Comparison of ENCODE assay signal across 10 mouse cellular contexts in genomic region chr8:122651326-122651921, GRCm38 (mm10). TPM values are rescaled to one million over a fixed set of nuclear protein-coding genes. Genes with fewer than 3 reads are reported as not detected.
DNase-seq lines count a peak whose midpoint lies in the region; ATAC-seq and TF ChIP-seq lines count a peak whose summit lies in the region.
"Had no signal": no experiment of that assay in that cellular context is flagged by ENCODE, and none has a peak within 500 bp of the region (broad histone marks: within the 10 kb centered on the region; RNA-seq: fewer than 3 reads in every experiment).

No protein-coding gene starts in this region.

- TF ChIP-seq POLR2A in brain, embryonic 14.5 days (IDR thresholded peaks at IDR 0.05; ENCODE audit: borderline replicate concordance, extremely low read depth, insufficient read depth, insufficient read length, poor library complexity, severe bottlenecking): no peak

- WGBS in heart, embryonic 10.5 days: 80% methylated on average over 16 of the region's 16 CpGs
- 63% methylated on average over 16 of the region's 16 CpGs for WGBS in limb, embryonic 13.5 days
- WGBS in stomach, postnatal 0 days: 84% methylated on average over 16 of the region's 16 CpGs
- 80% methylated on average over 16 of the region's 16 CpGs for WGBS in kidney, embryonic 16.5 days

- no peak overlapping the region for H3K9ac ChIP-seq in limb, embryonic 13.5 days
- no peak overlapping the region for H3K9ac ChIP-seq in stomach, postnatal 0 days (ENCODE audit: low read length)
- no peak overlapping the region for H3K9ac ChIP-seq in kidney, embryonic 16.5 days (replicated peaks; ENCODE audit: low read length)
- H3K9ac ChIP-seq: lung, embryonic 14.5 days had no signal

- no peaks in the 10 kb centered on the region for H3K79me3 ChIP-seq in C2C12 (ENCODE audit: low read depth)

- H3K79me2 ChIP-seq in C2C12 (ENCODE audit: control insufficient read depth, insufficient read depth): no peaks in the 10 kb centered on the region

- H3ac ChIP-seq in C2C12 (ENCODE audit: control insufficient read depth, insufficient read length, low read depth): no peak overlapping the region

- H3K4me1 ChIP-seq in heart, embryonic 10.5 days: peaks cover 54% of the 10 kb centered on the region
- peaks cover 60% of the 10 kb centered on the region for H3K4me1 ChIP-seq in limb, embryonic 13.5 days
- no peaks in the 10 kb centered on the region for H3K4me1 ChIP-seq in stomach, postnatal 0 days (replicated peaks; ENCODE audit: control insufficient read depth, insufficient read depth)
- peaks cover 38% of the 10 kb centered on the region for H3K4me1 ChIP-seq in kidney, embryonic 16.5 days (ENCODE audit: insufficient read depth, low read length)

- peak; percentile 55 for DNase-seq in brain, embryonic 14.5 days (ENCODE audit: low read depth)
- no peak for DNase-seq in heart, embryonic 10.5 days (ENCODE audit: low spot score)
- DNase-seq in stomach, postnatal 0 days (ENCODE audit: low spot score): no peak
- no peak for DNase-seq in cerebellum, postnatal 36 days
- DNase-seq: adrenal gland, adult 2 months; cerebellum, adult 9-10 months; lung, embryonic 14.5 days had no signal

- H3K27me3 ChIP-seq in C2C12 (ENCODE audit: control insufficient read depth, insufficient read depth, insufficient read length): peaks cover 27% of the 10 kb centered on the region
- H3K27me3 ChIP-seq in heart, embryonic 10.5 days (ENCODE audit: insufficient read depth, poor library complexity, severe bottlenecking): peaks cover 12% of the 10 kb centered on the region; the same call in 1 of the 2 replicates
- H3K27me3 ChIP-seq in limb, embryonic 13.5 days: 0 out of 2 replicates have a peak, but pooled peaks cover 2% of the 10 kb centered on the region
- H3K27me3 ChIP-seq in stomach, postnatal 0 days (ENCODE audit: control insufficient read depth, insufficient read depth, low read length): no peaks in the 10 kb centered on the region
- H3K27me3 ChIP-seq in kidney, embryonic 16.5 days (ENCODE audit: insufficient read depth, low read length): no peaks in the 10 kb centered on the region

- 0 out of 2 replicates have a peak overlapping the region, but pooled peaks have one; percentile 38 for H3K27ac ChIP-seq in heart, embryonic 10.5 days
- no peak overlapping the region for H3K27ac ChIP-seq in limb, embryonic 13.5 days
- no peak overlapping the region for H3K27ac ChIP-seq in stomach, postnatal 0 days (replicated peaks)
- no peak overlapping the region for H3K27ac ChIP-seq in kidney, embryonic 16.5 days (ENCODE audit: low read length)

- TF ChIP-seq EP300 in stomach, postnatal 0 days (optimal IDR thresholded peaks at IDR 0.05): no peak

- peak; percentile 62 for ATAC-seq in limb, embryonic 13.5 days (ENCODE audit: low FRiP score, low read depth)
- ATAC-seq in stomach, postnatal 0 days (ENCODE audit: low FRiP score, low TSS enrichment): no peak
- ATAC-seq in kidney, embryonic 16.5 days (ENCODE audit: low FRiP score, low TSS enrichment): no peak

- no peak overlapping the region for H3K4me2 ChIP-seq in limb, embryonic 13.5 days (replicated peaks)
- no peak overlapping the region for H3K4me2 ChIP-seq in stomach, postnatal 0 days (replicated peaks; ENCODE audit: low read depth)
- no peak overlapping the region for H3K4me2 ChIP-seq in kidney, embryonic 16.5 days (replicated peaks; ENCODE audit: low read depth, low read length)
- H3K4me2 ChIP-seq: lung, embryonic 14.5 days had no signal

- H3K36me3 ChIP-seq in C2C12 (ENCODE audit: control insufficient read depth, insufficient read depth): no peaks in the 10 kb centered on the region
- H3K36me3 ChIP-seq in heart, embryonic 10.5 days: peaks cover 28% of the 10 kb centered on the region
- no peaks in the 10 kb centered on the region for H3K36me3 ChIP-seq in limb, embryonic 13.5 days
- no peaks in the 10 kb centered on the region for H3K36me3 ChIP-seq in stomach, postnatal 0 days (ENCODE audit: control insufficient read depth, insufficient read depth, low read length)
- H3K36me3 ChIP-seq in kidney, embryonic 16.5 days (ENCODE audit: insufficient read depth, low read length): no peaks in the 10 kb centered on the region

- TF ChIP-seq CTCF in C2C12 (IDR thresholded peaks at IDR 0.05; ENCODE audit: control insufficient read depth, insufficient read depth, insufficient read length): no peak
- no peak for TF ChIP-seq CTCF in brain, embryonic 14.5 days (IDR thresholded peaks at IDR 0.05; ENCODE audit: borderline replicate concordance, extremely low read depth, insufficient read depth, insufficient read length)
- TF ChIP-seq CTCF in stomach, postnatal 0 days (IDR thresholded peaks at IDR 0.05; ENCODE audit: low read depth): no peak

- no peaks in the 10 kb centered on the region for H3K9me3 ChIP-seq in heart, embryonic 10.5 days
- H3K9me3 ChIP-seq in limb, embryonic 13.5 days: no peaks in the 10 kb centered on the region
- no peaks in the 10 kb centered on the region for H3K9me3 ChIP-seq in stomach, postnatal 0 days (ENCODE audit: control insufficient read depth, low read length)
- H3K9me3 ChIP-seq in kidney, embryonic 16.5 days (ENCODE audit: low read length): no peaks in the 10 kb centered on the region

- no peak overlapping the region for H3K4me3 ChIP-seq in C2C12 (ENCODE audit: insufficient read depth, poor library complexity, severe bottlenecking)
- no peak overlapping the region for H3K4me3 ChIP-seq in heart, embryonic 10.5 days
- no peak overlapping the region for H3K4me3 ChIP-seq in limb, embryonic 13.5 days
- H3K4me3 ChIP-seq in stomach, postnatal 0 days (ENCODE audit: low read depth, low read length): no peak overlapping the region
- no peak overlapping the region for H3K4me3 ChIP-seq in kidney, embryonic 16.5 days (ENCODE audit: low read length)

TF ChIP-seq in C2C12, 6 proteins besides CTCF, POLR2A, EP300 and RAD21:
- TF ChIP-seq MAX (IDR thresholded peaks at IDR 0.05) (no peak), MYOG (IDR thresholded peaks at IDR 0.05; ENCODE audit: control insufficient read depth, extremely low read depth, insufficient read length) (no peak), MYOD1 (IDR thresholded peaks at IDR 0.05; ENCODE audit: control insufficient read depth, insufficient read length, low read depth) (peak; percentile 99)

RNA-seq across cellular contexts. Expression of gene Pabpn1l, which starts 28.9 kb away (rescaled TPM):
- polyA plus RNA-seq in C2C12 (2012; fragmentation: generic; extraction: Trizol): not detected
- 0.07 TPM in 1 of 2 replicates, not detected in the other for polyA plus RNA-seq in brain, embryonic 14.5 days (2012; rRNA removed)
- 0.19 TPM in 1 of 2 replicates, not detected in the other for polyA plus RNA-seq in heart, embryonic 10.5 days (2016; fragmentation: Nextera tagmentation; extraction: Ambion mirVana)
- polyA plus RNA-seq in limb, embryonic 13.5 days (2015; fragmentation: Nextera tagmentation; extraction: Ambion mirVana): not detected in 2 replicates
- 0.08 TPM in 1 of 2 replicates, not detected in the other for polyA plus RNA-seq in stomach, postnatal 0 days (2015; fragmentation: Nextera tagmentation; extraction: Ambion mirVana)
- 0.15 and 0.19 TPM in 2 replicates for polyA plus RNA-seq in kidney, embryonic 16.5 days (2015; fragmentation: Nextera tagmentation; extraction: Ambion mirVana)
- polyA plus RNA-seq: adrenal gland, adult 2 months; lung, embryonic 14.5 days had no signal

RNA-seq across cellular contexts. Expression of gene Trappc2l, which starts 40.0 kb away (rescaled TPM):
- 70.2 TPM for polyA plus RNA-seq in C2C12 (2012; fragmentation: generic; extraction: Trizol)
- 132 and 142 TPM in 2 replicates for polyA plus RNA-seq in brain, embryonic 14.5 days (2012; rRNA removed)
- 52.9 and 67.4 TPM in 2 replicates for polyA plus RNA-seq in heart, embryonic 10.5 days (2016; fragmentation: Nextera tagmentation; extraction: Ambion mirVana)
- polyA plus RNA-seq in limb, embryonic 13.5 days (2015; fragmentation: Nextera tagmentation; extraction: Ambion mirVana): 49.6 and 55.6 TPM in 2 replicates
- polyA plus RNA-seq in stomach, postnatal 0 days (2015; fragmentation: Nextera tagmentation; extraction: Ambion mirVana): 48.0 and 49.5 TPM in 2 replicates
- 56.7 and 60.1 TPM in 2 replicates for polyA plus RNA-seq in kidney, embryonic 16.5 days (2015; fragmentation: Nextera tagmentation; extraction: Ambion mirVana)

RNA-seq across cellular contexts. Expression of gene Galns, which starts 40.2 kb away (rescaled TPM):
- 9.8 TPM for polyA plus RNA-seq in C2C12 (2012; fragmentation: generic; extraction: Trizol)
- polyA plus RNA-seq in brain, embryonic 14.5 days (2012; rRNA removed): 5.9 and 8.2 TPM in 2 replicates
- 8.1 and 11.9 TPM in 2 replicates for polyA plus RNA-seq in heart, embryonic 10.5 days (2016; fragmentation: Nextera tagmentation; extraction: Ambion mirVana)
- 9.0 and 9.7 TPM in 2 replicates for polyA plus RNA-seq in limb, embryonic 13.5 days (2015; fragmentation: Nextera tagmentation; extraction: Ambion mirVana)
- 8.2 TPM in 2 replicates for polyA plus RNA-seq in stomach, postnatal 0 days (2015; fragmentation: Nextera tagmentation; extraction: Ambion mirVana)
- polyA plus RNA-seq in kidney, embryonic 16.5 days (2015; fragmentation: Nextera tagmentation; extraction: Ambion mirVana): 17.4 and 18.2 TPM in 2 replicates

RNA-seq across cellular contexts. Expression of gene Cbfa2t3, which starts 47.5 kb away (rescaled TPM):
- polyA plus RNA-seq in C2C12 (2012; fragmentation: generic; extraction: Trizol): 0.15 TPM
- 9.5 and 30.2 TPM in 2 replicates for polyA plus RNA-seq in brain, embryonic 14.5 days (2012; rRNA removed)
- 3.8 and 5.5 TPM in 2 replicates for polyA plus RNA-seq in heart, embryonic 10.5 days (2016; fragmentation: Nextera tagmentation; extraction: Ambion mirVana)
- polyA plus RNA-seq in limb, embryonic 13.5 days (2015; fragmentation: Nextera tagmentation; extraction: Ambion mirVana): 4.3 and 4.8 TPM in 2 replicates
- 1.8 and 2.4 TPM in 2 replicates for polyA plus RNA-seq in stomach, postnatal 0 days (2015; fragmentation: Nextera tagmentation; extraction: Ambion mirVana)
- polyA plus RNA-seq in kidney, embryonic 16.5 days (2015; fragmentation: Nextera tagmentation; extraction: Ambion mirVana): 3.5 and 4.5 TPM in 2 replicates
